In the genomic region with DNA sequence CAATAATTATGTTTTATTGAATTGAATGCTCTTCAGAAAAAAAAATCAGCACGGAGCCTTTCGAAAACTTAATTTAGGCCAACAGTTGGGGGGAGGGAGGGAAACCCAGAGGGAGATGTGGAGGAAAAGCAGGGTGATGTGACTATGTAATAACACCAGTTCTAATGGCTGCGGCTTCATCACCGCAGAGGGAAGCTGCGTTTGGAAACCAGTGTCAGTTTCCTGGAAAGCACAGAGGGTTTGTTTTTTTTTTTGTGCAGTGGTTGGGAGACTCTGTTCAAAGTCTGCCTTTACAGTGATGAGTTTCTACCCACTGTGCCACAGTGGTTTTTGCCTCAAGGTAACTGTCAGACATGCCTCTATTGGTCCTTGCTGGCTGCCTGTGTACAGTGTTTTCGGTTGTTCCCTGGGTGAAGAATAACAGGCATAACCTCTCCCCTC, we compare ENCODE assay signal across 12 mouse cellular contexts. TPM values are rescaled to one million over a fixed set of nuclear protein-coding genes. Genes with fewer than 3 reads are reported as not detected.
A peak's percentile ranks its signal among the peaks of the same experiment; 100 is the strongest.
DNase-seq lines count a peak whose midpoint lies in the region; ATAC-seq and TF ChIP-seq lines count a peak whose summit lies in the region.
"Had no signal": no experiment of that assay in that cellular context is flagged by ENCODE, and none has a peak within 500 bp of the region (broad histone marks: within the 10 kb centered on the region; RNA-seq: fewer than 3 reads in every experiment).

No protein-coding gene starts in this region.

- H3K4me3 ChIP-seq in forebrain, embryonic 11.5 days (ENCODE audit: low read depth, low read length): no peak overlapping the region
- H3K4me3 ChIP-seq in hindbrain, postnatal 0 days (ENCODE audit: low read length): no peak overlapping the region
- H3K4me3 ChIP-seq in neural tube, embryonic 13.5 days: no peak overlapping the region
- H3K4me3 ChIP-seq: left cerebral cortex, adult 2 months had no signal

- peak; percentile 9 to 20 for DNase-seq in layer of hippocampus, postnatal 10 days (ENCODE audit: low spot score in 2 of 2)
- DNase-seq in layer of hippocampus, postnatal 25 days (ENCODE audit: extremely low spot score in 1 of 2, low spot score in 1 of 2): no peak
- no peak for DNase-seq in forebrain, embryonic 11.5 days (ENCODE audit: low spot score)
- DNase-seq in hindbrain, postnatal 0 days (ENCODE audit: low spot score): peak; percentile 55
- no peak for DNase-seq in thymus, postnatal 25 days
- DNase-seq in kidney, postnatal 4 days: no peak
- no peak for DNase-seq in kidney, adult 9 months

- no peak for TF ChIP-seq CTCF in hindbrain, postnatal 0 days (IDR thresholded peaks at IDR 0.05; ENCODE audit: low read depth)

- H3K36me3 ChIP-seq in forebrain, embryonic 11.5 days (ENCODE audit: control insufficient read depth, insufficient read depth, low read length): no peaks in the 10 kb centered on the region
- no peaks in the 10 kb centered on the region for H3K36me3 ChIP-seq in hindbrain, postnatal 0 days (ENCODE audit: insufficient read depth, low read length)
- H3K36me3 ChIP-seq in neural tube, embryonic 13.5 days: no peaks in the 10 kb centered on the region

- H3K4me2 ChIP-seq in forebrain, embryonic 11.5 days (ENCODE audit: low read depth, low read length, severe bottlenecking): peak overlapping the region; percentile 32; the same call in 1 of the 2 replicates
- peak overlapping the region; percentile 16 for H3K4me2 ChIP-seq in hindbrain, postnatal 0 days (ENCODE audit: low read depth, low read length)
- H3K4me2 ChIP-seq in neural tube, embryonic 13.5 days: peak overlapping the region; percentile 42

- peaks cover 6% of the 10 kb centered on the region for H3K4me1 ChIP-seq in forebrain, embryonic 11.5 days (replicated peaks; ENCODE audit: control insufficient read depth, insufficient read depth, low read length)
- peaks cover 13% of the 10 kb centered on the region for H3K4me1 ChIP-seq in hindbrain, postnatal 0 days (ENCODE audit: insufficient read depth, low read length)
- peaks cover 28% of the 10 kb centered on the region for H3K4me1 ChIP-seq in neural tube, embryonic 13.5 days (replicated peaks)

- no peaks in the 10 kb centered on the region for H3K27me3 ChIP-seq in forebrain, embryonic 11.5 days (ENCODE audit: control insufficient read depth, insufficient read depth, low read length)
- no peaks in the 10 kb centered on the region for H3K27me3 ChIP-seq in hindbrain, postnatal 0 days (ENCODE audit: insufficient read depth, low read length)
- H3K27me3 ChIP-seq in neural tube, embryonic 13.5 days: no peaks in the 10 kb centered on the region

- H3K9me3 ChIP-seq in forebrain, embryonic 11.5 days (ENCODE audit: control insufficient read depth, low read length): no peaks in the 10 kb centered on the region
- H3K9me3 ChIP-seq in hindbrain, postnatal 0 days (ENCODE audit: low read length): no peaks in the 10 kb centered on the region
- no peaks in the 10 kb centered on the region for H3K9me3 ChIP-seq in neural tube, embryonic 13.5 days

- peak overlapping the region; percentile 71; the same call in 1 of the 2 replicates for H3K27ac ChIP-seq in forebrain, embryonic 11.5 days (ENCODE audit: low read depth, low read length)
- H3K27ac ChIP-seq in hindbrain, postnatal 0 days: peak overlapping the region; percentile 60; the same call in 1 of the 2 replicates
- peak overlapping the region; percentile 91 for H3K27ac ChIP-seq in neural tube, embryonic 13.5 days (replicated peaks)
- H3K27ac ChIP-seq: left cerebral cortex, adult 2 months had no signal

- no peak overlapping the region for H3K9ac ChIP-seq in forebrain, embryonic 11.5 days (ENCODE audit: low read length)
- no peak overlapping the region for H3K9ac ChIP-seq in hindbrain, postnatal 0 days (replicated peaks; ENCODE audit: low read length)
- H3K9ac ChIP-seq in neural tube, embryonic 13.5 days: no peak overlapping the region

- peak; percentile 64 for ATAC-seq in forebrain, embryonic 11.5 days (replicated peaks; ENCODE audit: low FRiP score)
- ATAC-seq in hindbrain, postnatal 0 days: peak; percentile 53
- ATAC-seq in neural tube, embryonic 13.5 days (ENCODE audit: low read depth): peak; percentile 77

- 19% methylated on average over 6 of the region's 6 CpGs for WGBS in forebrain, embryonic 11.5 days
- 11% methylated on average over 6 of the region's 6 CpGs for WGBS in hindbrain, postnatal 0 days
- WGBS in neural tube, embryonic 13.5 days: 11% methylated on average over 6 of the region's 6 CpGs

RNA-seq across cellular contexts. Expression of a gene that starts 44.0 kb away (rescaled TPM):
- total RNA-seq in layer of hippocampus, postnatal 10 days (2021): under 1 TPM; 0.37 to 0.40 TPM
- total RNA-seq in layer of hippocampus, postnatal 25 days (2021): under 1 TPM; 0.30 to 0.38 TPM
- 0.07 TPM in 1 of 2 replicates, not detected in the other for polyA plus RNA-seq in forebrain, embryonic 11.5 days (2014; fragmentation: Nextera tagmentation; extraction: Ambion mirVana)
- 0.63 TPM in 1 of 2 replicates, not detected in the other for total RNA-seq in hindbrain, postnatal 0 days (2014; rRNA removed)
- 0.15 and 0.18 TPM in 2 replicates for polyA plus RNA-seq in hindbrain, postnatal 0 days (2015; fragmentation: Nextera tagmentation; extraction: Ambion mirVana)
- 0.07 and 0.18 TPM in 2 replicates for polyA plus RNA-seq in neural tube, embryonic 13.5 days (2015; fragmentation: Nextera tagmentation; extraction: Ambion mirVana)
- total RNA-seq: CH12.LX had no signal
- polyA plus RNA-seq: intestine, embryonic 14.5 days; liver, embryonic 16.5 days had no signal

Comparison
In these comparisons a context has a peak if more than half of its experiments do, and no peak if none do; other contexts are left out.
1. DNase-seq: peak in layer of hippocampus, postnatal 10 days (2 of 2) and hindbrain, postnatal 0 days (single experiment); none in layer of hippocampus, postnatal 25 days (0 of 2), forebrain, embryonic 11.5 days (single experiment), thymus, postnatal 25 days (single experiment), kidney, postnatal 4 days (0 of 2) and kidney, adult 9 months (single experiment).
2. Peak in every context shown above with its lines, with median percentiles within 50 percentile points of each other: ATAC-seq, H3K27ac ChIP-seq and H3K4me2 ChIP-seq.